Mouse (Mus musculus) liver, embryonic 11.5 days (tissue): ENCODE data around the gene Lrmda. TPM values are rescaled to one million over a fixed set of nuclear protein-coding genes. Genes with fewer than 3 reads are reported as not detected.

ENCODE experiments used
- ATAC-seq: fragments of 200-750 bp; cut with Nextera tagmentation; replicated peaks from 2 replicates; pipeline ENCODE4 v1.8.0; 2017; ENCODE audit warnings: moderate number of reproducible peaks, mild to moderate bottlenecking, moderate TSS enrichment, moderate library complexity; ENCODE audit not compliant: low FRiP score
- DNase-seq: peaks from one replicate; pipeline ENCODE4 v3.0.0-alpha.2; 2017; ENCODE audit warnings: low spot score
- H3K27ac ChIP-seq: fragments of 300-500 bp; sonication (generic); 2 replicates; pipeline ENCODE4 v1.5.1; 2014; ENCODE audit warnings: mild to moderate bottlenecking, low read depth, low read length, control low read depth
- H3K27me3 ChIP-seq: fragments of 300-500 bp; sonication (generic); replicated peaks from 2 replicates; pipeline ENCODE4 v1.6.1; 2014; ENCODE audit warnings: low read length, mixed read lengths; ENCODE audit not compliant: control insufficient read depth, insufficient read depth
- H3K36me3 ChIP-seq: fragments of 300-500 bp; sonication (generic); 2 replicates; pipeline ENCODE4 v1.6.1; 2014; ENCODE audit warnings: mild to moderate bottlenecking, low read length, moderate library complexity, mixed read lengths; ENCODE audit not compliant: control insufficient read depth, insufficient read depth
- H3K4me1 ChIP-seq: fragments of 300-500 bp; sonication (generic); replicated peaks from 2 replicates; pipeline ENCODE4 v1.6.1; 2014; ENCODE audit warnings: low read length, mixed read lengths; ENCODE audit not compliant: control insufficient read depth, insufficient read depth
- H3K4me2 ChIP-seq: fragments of 300-500 bp; sonication (generic); 2 replicates; pipeline ENCODE4 v1.6.1; 2014; ENCODE audit warnings: mild to moderate bottlenecking, control low read depth, moderate library complexity
- H3K4me3 ChIP-seq: fragments of 300-500 bp; sonication (generic); 2 replicates; pipeline ENCODE4 v1.5.1; 2014; ENCODE audit warnings: low read depth, low read length, control low read depth
- H3K9ac ChIP-seq: fragments of 300-500 bp; sonication (generic); 2 replicates; pipeline ENCODE4 v1.6.1; 2014; ENCODE audit warnings: low read depth, low read length, control low read depth
- H3K9me3 ChIP-seq: fragments of 300-500 bp; sonication (generic); 2 replicates; pipeline ENCODE4 v1.6.1; 2016; ENCODE audit warnings: low read length, inconsistent platforms, mixed read lengths; ENCODE audit not compliant: control insufficient read depth
- WGBS: fragments of 180-500 bp; shearing (Covaris S2); extraction: QIAGEN DNeasy Blood & Tissue Kit; methylation state at CpG from one replicate; pipeline ENCODE4 v1.1.7; 2014; 5-methylcytosine and 5-hydroxymethylcytosine counted together
- polyA plus RNA-seq: library from polyadenylated mRNA; unstranded; fragments of >200 nt; fragmentation: Nextera tagmentation; extraction: Ambion mirVana; gene quantifications from 2 replicates; pipeline ENCODE4 v1.2.1, GENCODE M21; 2014

The Lrmda gene
- polyA plus RNA-seq, 1 experiment from 2014 or later = 0.53 TPM

GRCm38 (mm10) chr14:21991251-21991780, 28.2 kb upstream of the Lrmda start:
- H3K4me2 ChIP-seq = peak overlapping the region; percentile 70
- H3K36me3 ChIP-seq = no peaks in the 10 kb centered on the region
- H3K9me3 ChIP-seq = no peaks in the 10 kb centered on the region
- H3K4me1 ChIP-seq = peaks cover 20% of the 10 kb centered on the region
- H3K4me3 ChIP-seq = no peak overlapping the region
- ATAC-seq (no peak), DNase-seq (peak; percentile 69)
- H3K27me3 ChIP-seq = peaks cover 97% of the 10 kb centered on the region
- WGBS = 4% methylated on average over 26 of the region's 26 CpGs
- H3K27ac ChIP-seq = no peak overlapping the region
- H3K9ac ChIP-seq = no peak overlapping the region

- no peaks in the 10 kb centered on the region for H3K9me3 ChIP-seq
- H3K4me2 ChIP-seq = peak overlapping the region; percentile 70; the same call in 1 of the 2 replicates
- H3K36me3 ChIP-seq = no peaks in the 10 kb centered on the region
- DNase-seq (no peak), ATAC-seq (no peak)
- no peak overlapping the region for H3K4me3 ChIP-seq
- WGBS = 23% methylated on average over 5 of the region's 5 CpGs
- H3K27me3 ChIP-seq = peaks cover 95% of the 10 kb centered on the region
- peaks cover 20% of the 10 kb centered on the region for H3K4me1 ChIP-seq
- H3K9ac ChIP-seq = no peak overlapping the region
- H3K27ac ChIP-seq = no peak overlapping the region
These were observed 27.7 kb upstream of the Lrmda start for GRCm38 (mm10) chr14:21991856-21992255.

GRCm38 (mm10) chr14:21992321-21992885, 27.1 kb upstream of the Lrmda start:
- Histone ChIP-seq H3K36me3 (no peaks in the 10 kb centered on the region), H3K4me2 (no peak overlapping the region), H3K9me3 (no peaks in the 10 kb centered on the region), H3K9ac (no peak overlapping the region), H3K4me3 (no peak overlapping the region), H3K27me3 (peaks cover 92% of the 10 kb centered on the region), H3K4me1 (peaks cover 20% of the 10 kb centered on the region), H3K27ac (no peak overlapping the region)
- ATAC-seq (no peak), DNase-seq (no peak)
- 39% methylated on average over 4 of the region's 4 CpGs for whole genome bisulfite sequencing

- H3K9me3 ChIP-seq = no peaks in the 10 kb centered on the region
- no peak overlapping the region for H3K9ac ChIP-seq
- H3K27me3 ChIP-seq = peaks cover 81% of the 10 kb centered on the region
- H3K36me3 ChIP-seq = no peaks in the 10 kb centered on the region
- peak overlapping the region; percentile 96 for H3K4me2 ChIP-seq
- H3K27ac ChIP-seq = no peak overlapping the region
- peak overlapping the region; percentile 58; the same call in 1 of the 2 replicates for H3K4me3 ChIP-seq
- peaks cover 20% of the 10 kb centered on the region for H3K4me1 ChIP-seq
- WGBS = 16% methylated on average over 14 of the region's 14 CpGs
- DNase-seq (no peak), ATAC-seq (no peak)
These were observed 26.1 kb upstream of the Lrmda start for GRCm38 (mm10) chr14:21993251-21994060.

GRCm38 (mm10) chr14:21994061-21994990, 25.2 kb upstream of the Lrmda start:
- Histone ChIP-seq H3K4me3 (peak overlapping the region; percentile 58), H3K27ac (no peak overlapping the region), H3K27me3 (peaks cover 72% of the 10 kb centered on the region), H3K9ac (no peak overlapping the region), H3K4me1 (peaks cover 17% of the 10 kb centered on the region), H3K9me3 (no peaks in the 10 kb centered on the region), H3K4me2 (peak overlapping the region; percentile 96), H3K36me3 (no peaks in the 10 kb centered on the region)
- whole genome bisulfite sequencing = 4% methylated on average over 44 of the region's 44 CpGs
- DNase-seq = peak; percentile 54
- ATAC-seq = no peak

- H3K4me2 ChIP-seq = peak overlapping the region; percentile 96
- H3K4me1 ChIP-seq = peaks cover 17% of the 10 kb centered on the region
- H3K36me3 ChIP-seq = no peaks in the 10 kb centered on the region
- DNase-seq = peak; percentile 62
- under 1% methylated on average over 36 of the region's 36 CpGs for WGBS
- no peaks in the 10 kb centered on the region for H3K9me3 ChIP-seq
- peak overlapping the region; percentile 38; the same call in 1 of the 2 replicates for H3K9ac ChIP-seq
- peak; percentile 81 for ATAC-seq
- H3K27ac ChIP-seq = no peak overlapping the region
- H3K4me3 ChIP-seq = peak overlapping the region; percentile 58
- peaks cover 64% of the 10 kb centered on the region for H3K27me3 ChIP-seq
These were observed 24.3 kb upstream of the Lrmda start for GRCm38 (mm10) chr14:21995031-21995754.

GRCm38 (mm10) chr14:21999588-21999987, 19.9 kb upstream of the Lrmda start:
- 66% methylated on average over 4 of the region's 4 CpGs for WGBS
- Histone ChIP-seq H3K27me3 (peaks cover 20% of the 10 kb centered on the region), H3K4me2 (no peak overlapping the region), H3K9me3 (no peaks in the 10 kb centered on the region), H3K4me1 (peaks cover 3% of the 10 kb centered on the region), H3K9ac (no peak overlapping the region), H3K36me3 (no peaks in the 10 kb centered on the region), H3K4me3 (no peak overlapping the region), H3K27ac (no peak overlapping the region)
- DNase-seq = no peak
- no peak for ATAC-seq

- H3K9ac ChIP-seq = no peak overlapping the region
- H3K4me3 ChIP-seq = no peak overlapping the region
- ATAC-seq (no peak), DNase-seq (no peak)
- H3K4me1 ChIP-seq = no peaks in the 10 kb centered on the region
- H3K27ac ChIP-seq = no peak overlapping the region
- no peak overlapping the region for H3K4me2 ChIP-seq
- WGBS = 47% methylated on average over 1 of the region's 1 CpGs
- H3K9me3 ChIP-seq = no peaks in the 10 kb centered on the region
- peaks cover 10% of the 10 kb centered on the region; the same call in 1 of the 2 replicates for H3K27me3 ChIP-seq
- no peaks in the 10 kb centered on the region for H3K36me3 ChIP-seq
These were observed 16.3 kb upstream of the Lrmda start for GRCm38 (mm10) chr14:22003231-22003630.
